Mouse (Mus musculus): Measurements from ENCODE around the gene Prss30.

GRCm38 (mm10) chr17:24021375-24022199 lies 41.2 kb upstream of the Prss30 start:
- no peak for TF ChIP-seq POLR2A (IDR thresholded peaks at IDR 0.05; ENCODE audit: insufficient read depth, low read depth, low read length)
- TF ChIP-seq CTCF (IDR thresholded peaks at IDR 0.05; ENCODE audit: insufficient read depth, low read depth, low read length): no peak

All from olfactory bulb, adult 2 months (tissue).